Mouse (Mus musculus): ENCODE data around the gene Ifrd2.
A peak's percentile ranks its signal among the peaks of the same experiment; 100 is the strongest.

Ifrd2 gene

GRCm38 (mm10) chr9:107620954-107621353 is 33.5 kb downstream of the Ifrd2 start:
- no peak for DNase-seq (ENCODE audit: low spot score in 2 of 2)

- no peak for DNase-seq (ENCODE audit: low spot score in 2 of 2)
Measured at GRCm38 (mm10) chr9:107624539-107624938, 37.1 kb downstream of the Ifrd2 start.

- DNase-seq (ENCODE audit: low spot score in 2 of 2), result no peak
Measured at GRCm38 (mm10) chr9:107624951-107625350, 37.5 kb downstream of the Ifrd2 start.

- DNase-seq (ENCODE audit: low spot score in 2 of 2), result no peak
Measured at GRCm38 (mm10) chr9:107625351-107626128, 38.1 kb downstream of the Ifrd2 start.

- peak in 1 of 2 experiments; percentile 54 for DNase-seq (ENCODE audit: low spot score in 2 of 2)
Measured at GRCm38 (mm10) chr9:107626158-107626843, 38.9 kb downstream of the Ifrd2 start.

- DNase-seq (ENCODE audit: low spot score in 2 of 2), result peak; percentile 74 to 76
Measured at GRCm38 (mm10) chr9:107626844-107627277, 39.4 kb downstream of the Ifrd2 start.

GRCm38 (mm10) chr9:107627387-107628255 is 40.2 kb downstream of the Ifrd2 start:
- DNase-seq (ENCODE audit: low spot score in 2 of 2), result no peak

GRCm38 (mm10) chr9:107628721-107629410 is 41.4 kb downstream of the Ifrd2 start:
- DNase-seq (ENCODE audit: low spot score in 2 of 2), result no peak

- DNase-seq (ENCODE audit: low spot score in 2 of 2), result no peak
Measured at GRCm38 (mm10) chr9:107629411-107629730, 41.9 kb downstream of the Ifrd2 start.

GRCm38 (mm10) chr9:107629901-107630425 is 42.5 kb downstream of the Ifrd2 start:
- DNase-seq (ENCODE audit: low spot score in 2 of 2), result no peak

GRCm38 (mm10) chr9:107630576-107630975 is 43.1 kb downstream of the Ifrd2 start:
- peak in 1 of 2 experiments; percentile 54 for DNase-seq (ENCODE audit: low spot score in 2 of 2)

- DNase-seq (ENCODE audit: low spot score in 2 of 2), result no peak
Measured at GRCm38 (mm10) chr9:107631311-107631826, 43.9 kb downstream of the Ifrd2 start.

- DNase-seq (ENCODE audit: low spot score in 2 of 2), result no peak
Measured at GRCm38 (mm10) chr9:107631861-107632260, 44.4 kb downstream of the Ifrd2 start.

- DNase-seq (ENCODE audit: low spot score in 2 of 2), result no peak
Measured at GRCm38 (mm10) chr9:107632478-107632877, 45.0 kb downstream of the Ifrd2 start.

- DNase-seq (ENCODE audit: low spot score in 2 of 2), result peak; percentile 78 to 80
Measured at GRCm38 (mm10) chr9:107633091-107633660, 45.7 kb downstream of the Ifrd2 start.

- DNase-seq (ENCODE audit: low spot score in 2 of 2), result no peak
Measured at GRCm38 (mm10) chr9:107633661-107634405, 46.4 kb downstream of the Ifrd2 start.

- no peak for DNase-seq (ENCODE audit: low spot score in 2 of 2)
Measured at GRCm38 (mm10) chr9:107634406-107635278, 47.2 kb downstream of the Ifrd2 start.

GRCm38 (mm10) chr9:107635279-107636028 is 48.0 kb downstream of the Ifrd2 start, which contains the start of gene Gnai2:
Gene Gnai2, minus strand, starts transcription at chr9:107635367.
- DNase-seq (ENCODE audit: low spot score in 2 of 2), result peak; percentile 93 to 95
